Mouse (Mus musculus): ENCODE data around the gene Platr17. TPM values are rescaled to one million over a fixed set of nuclear protein-coding genes. Genes with fewer than 3 reads are reported as not detected.
A peak's percentile ranks its signal among the peaks of the same experiment; 100 is the strongest.

Gene Platr17
- polyA plus RNA-seq, 1 experiment from 2014 or later = 0.19 TPM

DNA sequence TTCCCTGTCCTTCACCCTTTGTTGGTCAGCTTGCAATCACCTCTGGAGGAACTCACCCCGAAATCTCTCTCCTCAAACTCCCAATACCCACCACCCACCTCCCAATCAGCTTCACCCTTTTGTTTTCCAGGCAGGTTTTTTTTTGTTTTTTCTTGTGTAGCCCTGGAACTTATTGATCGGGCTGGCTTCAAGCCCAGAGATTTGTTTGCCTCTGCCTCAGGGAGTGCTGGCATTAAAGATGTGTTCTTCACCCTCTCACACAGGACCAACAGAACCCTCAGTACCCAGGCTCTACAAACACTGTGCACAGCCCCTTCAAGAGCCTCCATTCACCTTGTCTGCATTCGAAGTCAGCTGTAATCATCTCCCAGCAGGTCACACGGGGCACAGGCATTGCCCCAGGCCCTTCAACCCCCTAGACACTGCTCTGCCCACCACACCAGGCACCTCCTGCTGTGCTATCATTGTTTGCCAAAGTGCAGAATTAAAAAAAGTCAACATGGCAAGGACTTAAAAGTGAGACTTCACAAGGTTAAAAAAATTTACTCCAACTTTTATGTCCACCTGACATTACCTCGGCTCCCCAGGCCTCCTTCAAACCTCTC, 49.1 kb downstream of the Platr17 start:
- WGBS = 40% methylated on average over 5 of the region's 5 CpGs
- DNase-seq (ENCODE audit: extremely low spot score, low spot score) = no peak
- H3K4me3 ChIP-seq = peak overlapping the region; percentile 71
- H3K27me3 ChIP-seq (ENCODE audit: poor library complexity, severe bottlenecking) = no peaks in the 10 kb centered on the region
- peak overlapping the region; percentile 95 for H3K27ac ChIP-seq
- H3K9me3 ChIP-seq = no peaks in the 10 kb centered on the region
- peaks cover 72% of the 10 kb centered on the region for H3K36me3 ChIP-seq (replicated peaks)
- H3K4me1 ChIP-seq = peaks cover 65% of the 10 kb centered on the region

DNA sequence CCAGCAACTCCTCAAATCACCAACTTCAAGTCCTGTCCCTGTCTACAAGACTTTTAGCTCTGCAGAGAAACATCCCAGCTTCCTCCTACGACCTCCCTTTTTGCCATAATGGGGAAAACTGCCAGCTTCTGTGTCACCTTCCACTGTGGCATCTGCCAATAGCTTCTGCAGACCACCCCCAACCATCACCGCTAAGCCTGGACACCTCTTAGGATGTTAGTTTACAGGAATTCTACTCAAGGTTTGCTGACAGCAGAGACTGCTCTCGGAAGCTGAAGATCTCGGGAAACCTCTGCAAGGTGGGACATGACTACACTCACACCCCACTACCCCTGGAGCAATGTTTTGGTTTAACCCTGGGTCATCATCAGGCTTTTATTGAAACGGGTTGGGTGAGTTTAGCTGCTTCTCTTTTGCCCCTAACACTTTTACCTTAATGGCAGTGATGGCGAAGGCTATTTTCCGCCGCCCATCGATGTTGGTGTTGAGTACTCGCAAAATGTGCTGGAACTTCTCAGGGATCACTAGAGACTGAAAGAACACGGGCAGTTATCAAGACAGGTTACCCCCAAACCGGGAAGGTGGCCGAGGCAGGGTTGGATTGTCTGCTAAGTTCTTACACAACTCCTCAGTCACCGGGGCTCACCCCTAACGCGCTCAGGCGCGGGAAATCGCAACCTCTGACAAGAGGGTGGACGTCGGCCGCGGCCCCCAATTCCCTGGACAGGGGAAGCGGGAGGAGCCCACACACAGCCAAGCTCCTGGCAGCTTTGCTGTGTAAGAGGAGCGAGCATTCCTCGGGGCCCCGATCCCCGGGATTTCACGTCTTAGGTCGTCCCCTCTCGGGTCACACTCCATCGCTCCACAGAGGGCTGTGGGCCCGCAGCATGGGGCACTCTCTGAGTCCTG, 50.0 kb downstream of the Platr17 start:
- no peak for DNase-seq (ENCODE audit: extremely low spot score, low spot score)
- Histone ChIP-seq H3K4me3 (peak overlapping the region; percentile 71), H3K27me3 (ENCODE audit: poor library complexity, severe bottlenecking) (no peaks in the 10 kb centered on the region), H3K9me3 (no peaks in the 10 kb centered on the region), H3K36me3 (replicated peaks) (peaks cover 72% of the 10 kb centered on the region), H3K27ac (peak overlapping the region; percentile 95), H3K4me1 (peaks cover 65% of the 10 kb centered on the region)
- under 1% methylated on average over 33 of the region's 33 CpGs for WGBS

DNA sequence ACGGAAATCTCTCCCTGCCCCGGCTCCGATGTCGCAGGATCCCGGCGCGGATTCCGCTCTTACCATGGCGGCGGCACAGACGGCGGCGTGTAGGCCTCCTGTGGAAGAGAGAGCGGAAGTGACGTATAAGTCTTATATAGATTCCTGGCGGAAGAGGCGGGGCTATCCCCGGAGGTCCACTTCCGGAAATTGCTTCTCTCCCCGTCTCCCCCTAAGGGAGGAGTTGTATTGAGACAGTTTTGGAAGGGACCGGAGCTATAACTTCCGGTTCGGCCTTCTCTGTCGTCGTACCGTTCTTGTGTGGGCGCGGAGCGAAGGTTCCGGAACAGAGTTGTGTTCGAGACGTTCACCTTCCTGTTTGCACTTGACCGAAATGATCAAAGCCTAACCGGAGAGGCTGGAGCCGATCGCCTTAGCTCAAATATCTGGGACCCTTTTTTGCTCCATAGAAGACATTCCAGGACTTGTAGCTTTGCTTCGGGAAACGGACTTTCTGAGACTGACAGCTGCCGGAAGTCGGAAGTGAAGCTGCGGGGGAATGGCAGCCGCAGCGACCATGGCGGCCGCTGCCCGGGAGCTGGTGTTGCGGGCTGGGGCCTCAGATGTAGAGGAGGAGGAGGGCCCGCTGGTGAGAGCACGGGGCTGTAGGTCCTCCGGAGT, 50.8 kb downstream of the Platr17 start, which contains the start of the genes Vps52 and Rps18:
Vps52 (plus strand) TSS at position 258 of the 660 bp plus-strand sequence.
Rps18 (minus strand) TSS at position 447 of the 660 bp plus-strand sequence.
- Histone ChIP-seq H3K4me1 (peaks cover 57% of the 10 kb centered on the region), H3K27me3 (ENCODE audit: poor library complexity, severe bottlenecking) (no peaks in the 10 kb centered on the region), H3K9me3 (no peaks in the 10 kb centered on the region), H3K36me3 (replicated peaks) (peaks cover 72% of the 10 kb centered on the region), H3K4me3 (peak within 1 kb of the TSS; percentile 71), H3K27ac (peak within 1 kb of the TSS; percentile 95)
- under 1% methylated on average over 50 of the region's 50 CpGs for WGBS
- peak; percentile 94 for DNase-seq (ENCODE audit: extremely low spot score, low spot score)

Small RNAs within 50 kb of the gene (microRNA-seq; reads per million reads assigned to microRNA genes)
- not detected for gene Gm27740

Other genes starting within 250 kb of the Platr17 start
- 515 and 568 TPM in 2 replicates for gene Hnrnpm, start 218.3 kb upstream of the Platr17 start, polyA plus RNA-seq (2016; fragmentation: Nextera tagmentation; extraction: Ambion mirVana)
- 29.5 and 33.1 TPM in 2 replicates for gene March2, start 186.5 kb upstream of the Platr17 start, polyA plus RNA-seq (2016; fragmentation: Nextera tagmentation; extraction: Ambion mirVana)
- 338 and 346 TPM in 2 replicates for gene Rab11b, start 144.6 kb upstream of the Platr17 start, polyA plus RNA-seq (2016; fragmentation: Nextera tagmentation; extraction: Ambion mirVana)
- gene Angptl4, start 123.3 kb upstream of the Platr17 start, polyA plus RNA-seq (2016; fragmentation: Nextera tagmentation; extraction: Ambion mirVana) = 21.4 and 22.4 TPM in 2 replicates
- 22.7 and 27.9 TPM in 2 replicates for gene Kank3, start 94.6 kb upstream of the Platr17 start, polyA plus RNA-seq (2016; fragmentation: Nextera tagmentation; extraction: Ambion mirVana)
- 848 and 864 TPM in 2 replicates for gene Rps28, start 80.6 kb upstream of the Platr17 start, polyA plus RNA-seq (2016; fragmentation: Nextera tagmentation; extraction: Ambion mirVana)
- gene Ndufa7, start 80.6 kb upstream of the Platr17 start, polyA plus RNA-seq (2016; fragmentation: Nextera tagmentation; extraction: Ambion mirVana) = 439 and 441 TPM in 2 replicates
- 86.6 and 89.0 TPM in 2 replicates for gene Cd320, start 62.0 kb upstream of the Platr17 start, polyA plus RNA-seq (2016; fragmentation: Nextera tagmentation; extraction: Ambion mirVana)
- gene Gm7029, start 31.3 kb upstream of the Platr17 start, polyA plus RNA-seq (2016; fragmentation: Nextera tagmentation; extraction: Ambion mirVana) = not detected in 2 replicates
- gene Kifc1, start 14.5 kb upstream of the Platr17 start, polyA plus RNA-seq (2016; fragmentation: Nextera tagmentation; extraction: Ambion mirVana) = 6.6 and 8.1 TPM in 2 replicates
- 85.9 and 90.8 TPM in 2 replicates for gene Daxx, start 4.3 kb downstream of the Platr17 start, polyA plus RNA-seq (2016; fragmentation: Nextera tagmentation; extraction: Ambion mirVana)
- gene Tapbp, start 10.8 kb downstream of the Platr17 start, polyA plus RNA-seq (2016; fragmentation: Nextera tagmentation; extraction: Ambion mirVana) = 14.1 TPM in 2 replicates
- 21.2 and 23.2 TPM in 2 replicates for gene Zbtb22, start 10.8 kb downstream of the Platr17 start, polyA plus RNA-seq (2016; fragmentation: Nextera tagmentation; extraction: Ambion mirVana)
- gene Rgl2, start 24.4 kb downstream of the Platr17 start, polyA plus RNA-seq (2016; fragmentation: Nextera tagmentation; extraction: Ambion mirVana) = 39.3 and 46.7 TPM in 2 replicates
- 239 and 242 TPM in 2 replicates for gene Pfdn6, start 35.2 kb downstream of the Platr17 start, polyA plus RNA-seq (2016; fragmentation: Nextera tagmentation; extraction: Ambion mirVana)
- gene Wdr46, start 35.5 kb downstream of the Platr17 start, polyA plus RNA-seq (2016; fragmentation: Nextera tagmentation; extraction: Ambion mirVana) = 56.1 and 59.6 TPM in 2 replicates
- gene B3galt4, start 46.4 kb downstream of the Platr17 start, polyA plus RNA-seq (2016; fragmentation: Nextera tagmentation; extraction: Ambion mirVana) = 3.3 and 3.7 TPM in 2 replicates
- 49.4 and 51.3 TPM in 2 replicates for gene Vps52, start 50.7 kb downstream of the Platr17 start, polyA plus RNA-seq (2016; fragmentation: Nextera tagmentation; extraction: Ambion mirVana)
- gene Rps18, start 50.9 kb downstream of the Platr17 start, polyA plus RNA-seq (2016; fragmentation: Nextera tagmentation; extraction: Ambion mirVana) = 1,596 and 1,663 TPM in 2 replicates
- 51.2 and 51.8 TPM in 2 replicates for gene H2-K1, start 95.2 kb downstream of the Platr17 start, polyA plus RNA-seq (2016; fragmentation: Nextera tagmentation; extraction: Ambion mirVana)
- gene Ring1, start 119.5 kb downstream of the Platr17 start, polyA plus RNA-seq (2016; fragmentation: Nextera tagmentation; extraction: Ambion mirVana) = 11.4 and 12.4 TPM in 2 replicates
- gene H2-Ke6, start 122.9 kb downstream of the Platr17 start, polyA plus RNA-seq (2016; fragmentation: Nextera tagmentation; extraction: Ambion mirVana) = 95.4 and 96.4 TPM in 2 replicates
- gene Slc39a7, start 126.5 kb downstream of the Platr17 start, polyA plus RNA-seq (2016; fragmentation: Nextera tagmentation; extraction: Ambion mirVana) = 203 and 206 TPM in 2 replicates
- gene Rxrb, start 126.7 kb downstream of the Platr17 start, polyA plus RNA-seq (2016; fragmentation: Nextera tagmentation; extraction: Ambion mirVana) = 44.5 and 48.3 TPM in 2 replicates
- gene Col11a2, start 134.3 kb downstream of the Platr17 start, polyA plus RNA-seq (2016; fragmentation: Nextera tagmentation; extraction: Ambion mirVana) = 0.74 and 0.75 TPM in 2 replicates
- 0.12 and 0.43 TPM in 2 replicates for gene H2-Oa, start 187.2 kb downstream of the Platr17 start, polyA plus RNA-seq (2016; fragmentation: Nextera tagmentation; extraction: Ambion mirVana)
- 4.5 and 6.9 TPM in 2 replicates for gene H2-DMa, start 214.4 kb downstream of the Platr17 start, polyA plus RNA-seq (2016; fragmentation: Nextera tagmentation; extraction: Ambion mirVana)
- 121 and 134 TPM in 2 replicates for gene Brd2, start 217.5 kb downstream of the Platr17 start, polyA plus RNA-seq (2016; fragmentation: Nextera tagmentation; extraction: Ambion mirVana)
- gene H2-DMb2, start 238.2 kb downstream of the Platr17 start, polyA plus RNA-seq (2016; fragmentation: Nextera tagmentation; extraction: Ambion mirVana) = 0.16 and 0.26 TPM in 2 replicates
- gene H2-DMb1, start 247.9 kb downstream of the Platr17 start, polyA plus RNA-seq (2016; fragmentation: Nextera tagmentation; extraction: Ambion mirVana) = 0.24 and 0.81 TPM in 2 replicates